Mouse (Mus musculus) stomach, embryonic 16.5 days (tissue): ENCODE measurements around the gene Fgb. TPM values are rescaled to one million over a fixed set of nuclear protein-coding genes. Genes with fewer than 3 reads are reported as not detected.

Experiments
- ATAC-seq: fragments of 200-750 bp; cut with Nextera tagmentation; 2 replicates; pipeline ENCODE4 v1.8.0; 2017; ENCODE audit warnings: moderate number of reproducible peaks, moderate TSS enrichment; ENCODE audit not compliant: insufficient read depth, low FRiP score
- H3K27ac ChIP-seq: fragments of 300-500 bp; sonication (generic); 2 replicates; pipeline ENCODE4 v1.5.1; 2014; ENCODE audit warnings: low read length
- H3K27me3 ChIP-seq: fragments of 300-500 bp; sonication (generic); 2 replicates; pipeline ENCODE4 v1.6.1; 2014; ENCODE audit warnings: low read length, control low read depth, mixed read lengths; ENCODE audit not compliant: control insufficient read depth, insufficient read depth
- H3K36me3 ChIP-seq: fragments of 300-500 bp; sonication (generic); 2 replicates; pipeline ENCODE4 v1.6.1; 2014; ENCODE audit warnings: low read length; ENCODE audit not compliant: control insufficient read depth, insufficient read depth
- H3K4me1 ChIP-seq: fragments of 300-500 bp; sonication (generic); 2 replicates; pipeline ENCODE4 v1.6.1; 2014; ENCODE audit warnings: low read length, control low read depth, mixed read lengths; ENCODE audit not compliant: control insufficient read depth, insufficient read depth
- H3K4me2 ChIP-seq: fragments of 300-500 bp; sonication (generic); 2 replicates; pipeline ENCODE4 v1.6.1; 2014; ENCODE audit warnings: low read depth, low read length, mixed read lengths
- H3K4me3 ChIP-seq: fragments of 300-500 bp; sonication (generic); replicated peaks from 2 replicates; pipeline ENCODE4 v1.5.1; 2014; ENCODE audit warnings: mild to moderate bottlenecking, low read length
- H3K9ac ChIP-seq: fragments of 300-500 bp; sonication (generic); 2 replicates; pipeline ENCODE4 v1.6.1; 2014; ENCODE audit warnings: low read length
- H3K9me3 ChIP-seq: fragments of 300-500 bp; sonication (generic); replicated peaks from 2 replicates; pipeline ENCODE4 v1.6.1; 2016; ENCODE audit warnings: low read length, control low read depth; ENCODE audit not compliant: control insufficient read depth
- WGBS: fragments of 180-500 bp; shearing (Covaris S2); extraction: QIAGEN DNeasy Blood & Tissue Kit; methylation state at CpG from one replicate; pipeline ENCODE4 v1.1.7; 2014; 5-methylcytosine and 5-hydroxymethylcytosine counted together
- polyA plus RNA-seq: library from polyadenylated mRNA; unstranded; fragments of >200 nt; fragmentation: Nextera tagmentation; extraction: Ambion mirVana; gene quantifications from 2 replicates; pipeline ENCODE4 v1.2.1, GENCODE M21; 2015

Gene Fgb
- polyA plus RNA-seq, 1 experiment from 2014 or later: 21.8 TPM

GRCm38 (mm10) chr3:83002191-83002590, 47.5 kb downstream of the Fgb start:
- Histone ChIP-seq H3K4me2 (no peak overlapping the region), H3K4me3 (no peak overlapping the region), H3K4me1 (no peaks in the 10 kb centered on the region), H3K36me3 (no peaks in the 10 kb centered on the region), H3K9ac (no peak overlapping the region), H3K9me3 (no peaks in the 10 kb centered on the region), H3K27ac (no peak overlapping the region), H3K27me3 (no peaks in the 10 kb centered on the region)
- no peak for ATAC-seq
- whole genome bisulfite sequencing: 1% methylated on average over 2 of the region's 2 CpGs

- H3K4me2 ChIP-seq: no peak overlapping the region
- no peak overlapping the region for H3K27ac ChIP-seq
- no peaks in the 10 kb centered on the region for H3K9me3 ChIP-seq
- no peak overlapping the region for H3K4me3 ChIP-seq
- no peak for ATAC-seq
- H3K9ac ChIP-seq: no peak overlapping the region
- H3K4me1 ChIP-seq: no peaks in the 10 kb centered on the region
- no peaks in the 10 kb centered on the region for H3K36me3 ChIP-seq
- WGBS: 77% methylated on average over 9 of the region's 9 CpGs
- no peaks in the 10 kb centered on the region for H3K27me3 ChIP-seq
These were observed 49.7 kb downstream of the Fgb start for GRCm38 (mm10) chr3:82999995-83000394.

DNA sequence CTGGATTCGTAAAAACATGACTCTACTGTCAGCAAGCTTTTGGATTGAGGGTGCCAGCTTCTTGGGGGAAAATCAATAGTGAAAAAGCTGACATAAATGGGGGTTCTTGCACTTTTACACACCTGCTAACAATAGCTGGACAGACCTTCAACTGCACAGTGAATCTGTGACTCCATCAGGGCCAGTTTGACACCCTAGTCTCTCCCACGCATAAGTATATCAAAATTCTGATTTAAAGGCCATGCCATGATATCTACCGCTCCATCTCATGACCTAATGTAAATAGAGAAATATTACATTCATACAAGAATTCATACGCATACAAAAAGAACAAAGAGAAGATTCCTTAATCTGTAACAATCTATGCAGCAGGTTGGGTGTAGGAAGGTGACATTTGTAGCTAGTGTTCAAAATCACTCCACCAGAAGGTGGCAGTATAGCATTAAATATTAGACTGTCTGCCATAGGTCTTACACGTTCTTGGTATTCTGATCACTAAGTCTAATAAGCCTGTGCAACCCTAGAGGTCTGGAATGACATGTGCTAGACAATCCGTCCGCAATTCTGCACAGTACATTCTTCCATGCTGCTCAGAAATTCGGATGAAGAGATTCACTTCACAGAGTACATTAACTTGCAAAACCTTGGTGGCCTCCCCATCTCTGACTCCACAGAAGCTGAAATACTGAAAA, 50.7 kb downstream of the Fgb start:
- Histone ChIP-seq H3K27ac (no peak overlapping the region), H3K4me3 (no peak overlapping the region), H3K9me3 (no peaks in the 10 kb centered on the region), H3K27me3 (no peaks in the 10 kb centered on the region), H3K9ac (no peak overlapping the region), H3K36me3 (no peaks in the 10 kb centered on the region), H3K4me2 (no peak overlapping the region), H3K4me1 (no peaks in the 10 kb centered on the region)
- WGBS: 28% methylated on average over 8 of the region's 8 CpGs
- peak; percentile 77; the same call in 1 of the 2 replicates for ATAC-seq

DNA sequence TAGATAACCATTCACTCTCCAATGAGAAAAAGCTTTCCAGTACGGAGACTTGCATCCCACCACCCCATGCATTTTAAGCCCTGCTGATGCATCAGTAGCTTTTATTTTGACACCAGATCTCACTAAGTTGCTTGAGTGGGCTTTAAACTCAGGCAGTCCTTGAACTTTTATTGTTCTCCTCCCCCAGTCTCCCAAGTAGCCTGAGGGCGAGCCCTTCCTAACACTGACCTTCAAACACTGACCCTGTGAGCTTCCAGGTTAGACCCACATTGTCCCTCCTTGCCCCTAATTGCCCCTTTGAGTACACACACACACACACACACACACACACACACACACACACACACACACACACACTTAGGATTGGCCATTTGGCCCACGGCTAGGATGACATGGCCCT, 53.0 kb downstream of the Fgb start:
- Histone ChIP-seq H3K4me2 (no peak overlapping the region), H3K9me3 (no peaks in the 10 kb centered on the region), H3K36me3 (no peaks in the 10 kb centered on the region), H3K9ac (no peak overlapping the region), H3K4me1 (no peaks in the 10 kb centered on the region), H3K27me3 (peaks cover 3% of the 10 kb centered on the region; the same call in 1 of the 2 replicates), H3K27ac (no peak overlapping the region), H3K4me3 (no peak overlapping the region)
- no peak for ATAC-seq
- 71% methylated on average over 3 of the region's 3 CpGs for WGBS

DNA sequence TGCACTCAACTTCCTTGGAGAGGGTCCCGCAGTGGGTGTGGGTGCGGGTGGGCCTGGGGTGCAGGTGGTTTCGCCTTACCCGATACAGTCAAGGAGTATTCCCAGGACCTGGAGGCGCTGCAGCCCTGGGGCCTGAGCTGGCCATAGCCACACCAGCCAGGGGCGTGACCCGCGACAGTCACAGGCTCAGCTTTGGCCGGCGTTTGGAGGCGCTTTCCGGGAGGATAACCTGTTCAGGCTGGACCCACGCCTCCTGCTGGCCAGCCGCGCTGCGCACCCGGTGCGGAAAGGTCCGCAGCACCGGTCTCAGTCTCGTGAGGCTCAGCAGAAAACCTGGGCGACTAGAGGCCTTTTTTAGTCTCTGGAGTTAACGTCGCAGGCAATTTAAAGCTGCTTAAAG, 54.3 kb downstream of the Fgb start:
- H3K4me3 ChIP-seq: 0 out of 2 replicates have a peak overlapping the region, but pooled peaks have one; percentile 1
- H3K4me1 ChIP-seq: no peaks in the 10 kb centered on the region
- H3K9me3 ChIP-seq: no peaks in the 10 kb centered on the region
- H3K9ac ChIP-seq: 0 out of 2 replicates have a peak overlapping the region, but pooled peaks have one; percentile 23
- WGBS: 4% methylated on average over 24 of the region's 24 CpGs
- H3K27ac ChIP-seq: no peak overlapping the region
- H3K27me3 ChIP-seq: peaks cover 3% of the 10 kb centered on the region; the same call in 1 of the 2 replicates
- H3K36me3 ChIP-seq: no peaks in the 10 kb centered on the region
- peak; percentile 70; the same call in 1 of the 2 replicates for ATAC-seq
- peak overlapping the region; percentile 43 for H3K4me2 ChIP-seq

DNA sequence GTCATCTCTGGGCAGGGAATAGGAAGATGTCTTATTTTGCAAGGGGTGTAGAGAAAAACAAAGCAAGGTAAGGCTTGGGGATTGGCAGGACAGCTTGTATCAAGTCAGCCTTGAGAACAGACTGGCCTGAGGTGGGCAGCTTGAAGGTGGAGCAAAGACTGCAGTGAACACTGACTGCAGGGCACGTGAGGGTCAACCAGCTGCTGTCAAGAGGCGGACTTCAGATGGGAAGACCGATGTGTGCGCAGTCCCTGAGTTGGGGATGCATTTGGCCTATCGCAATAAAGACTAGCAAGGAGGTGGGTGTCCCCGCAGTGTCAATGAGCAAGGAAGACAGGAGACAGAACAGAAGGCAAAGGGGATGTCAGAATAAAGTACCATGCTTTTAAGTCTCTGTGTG, 56.7 kb downstream of the Fgb start:
- Histone ChIP-seq H3K4me2 (no peak overlapping the region), H3K27ac (no peak overlapping the region), H3K4me3 (no peak overlapping the region), H3K36me3 (no peaks in the 10 kb centered on the region), H3K9me3 (no peaks in the 10 kb centered on the region), H3K4me1 (no peaks in the 10 kb centered on the region), H3K27me3 (peaks cover 3% of the 10 kb centered on the region; the same call in 1 of the 2 replicates), H3K9ac (no peak overlapping the region)
- 77% methylated on average over 6 of the region's 6 CpGs for WGBS
- ATAC-seq: no peak

GRCm38 (mm10) chr3:82991963-82992362, 57.7 kb downstream of the Fgb start:
- H3K4me2 ChIP-seq: no peak overlapping the region
- no peak overlapping the region for H3K9ac ChIP-seq
- H3K4me3 ChIP-seq: no peak overlapping the region
- 66% methylated on average over 12 of the region's 12 CpGs for WGBS
- H3K27ac ChIP-seq: no peak overlapping the region
- H3K9me3 ChIP-seq: no peaks in the 10 kb centered on the region
- ATAC-seq: no peak
- H3K27me3 ChIP-seq: peaks cover 3% of the 10 kb centered on the region; the same call in 1 of the 2 replicates
- H3K4me1 ChIP-seq: no peaks in the 10 kb centered on the region
- H3K36me3 ChIP-seq: no peaks in the 10 kb centered on the region

Other genes with a start within 250 kb of the Fgb start
- gene Rbm46, start 173.4 kb downstream of the Fgb start, polyA plus RNA-seq: 3.5 and 5.2 TPM in 2 replicates
- 3.1 and 3.3 TPM in 2 replicates for gene Lrat, start 145.9 kb downstream of the Fgb start, polyA plus RNA-seq
- 26.5 and 31.3 TPM in 2 replicates for gene Fgg, start 42.1 kb downstream of the Fgb start, polyA plus RNA-seq
- gene Fga, start 23.8 kb downstream of the Fgb start, polyA plus RNA-seq: 28.7 and 36.9 TPM in 2 replicates
- 80.9 and 83.7 TPM in 2 replicates for gene Plrg1, start 5.7 kb upstream of the Fgb start, polyA plus RNA-seq
- gene Dchs2, start 78.1 kb upstream of the Fgb start, polyA plus RNA-seq: 0.45 and 0.62 TPM in 2 replicates